Mouse (Mus musculus) liver, embryonic 13.5 days (tissue): ENCODE data around the gene Armc6. TPM values are rescaled to one million over a fixed set of nuclear protein-coding genes. Genes with fewer than 3 reads are reported as not detected.
A peak's percentile ranks its signal among the peaks of the same experiment; 100 is the strongest.

Experiments
- ATAC-seq: fragments of 200-750 bp; cut with Nextera tagmentation; 2 replicates; pipeline ENCODE4 v1.8.0; 2017; ENCODE audit warnings: low read depth, mild to moderate bottlenecking, moderate number of reproducible peaks, moderate library complexity
- DNase-seq: peaks from one replicate; pipeline ENCODE4 v3.0.0; 2022
- H3K27ac ChIP-seq: fragments of 300-500 bp; sonication (generic); 2 replicates; pipeline ENCODE4 v1.5.1; 2015; ENCODE audit warnings: moderate library complexity, mild to moderate bottlenecking, inconsistent platforms
- H3K27me3 ChIP-seq: fragments of 300-500 bp; sonication (generic); 2 replicates; pipeline ENCODE4 v1.6.1; 2015; ENCODE audit warnings: mild to moderate bottlenecking, inconsistent platforms
- H3K36me3 ChIP-seq: fragments of 300-500 bp; sonication (generic); 2 replicates; pipeline ENCODE4 v1.6.1; 2015; ENCODE audit warnings: mild to moderate bottlenecking, inconsistent platforms
- H3K4me1 ChIP-seq: fragments of 300-500 bp; sonication (generic); replicated peaks from 2 replicates; pipeline ENCODE4 v1.6.1; 2015; ENCODE audit warnings: inconsistent platforms
- H3K4me2 ChIP-seq: fragments of 300-500 bp; sonication (generic); 2 replicates; pipeline ENCODE4 v1.6.1; 2015; ENCODE audit warnings: inconsistent platforms, mild to moderate bottlenecking, moderate library complexity
- H3K4me3 ChIP-seq: fragments of 300-500 bp; sonication (generic); replicated peaks from 2 replicates; pipeline ENCODE4 v1.5.1; 2015; ENCODE audit warnings: mild to moderate bottlenecking, inconsistent platforms
- H3K9ac ChIP-seq: fragments of 300-500 bp; sonication (generic); 2 replicates; pipeline ENCODE4 v1.6.1; 2015; ENCODE audit warnings: mild to moderate bottlenecking, inconsistent platforms
- H3K9me3 ChIP-seq: fragments of 300-500 bp; sonication (generic); replicated peaks from 2 replicates; pipeline ENCODE4 v1.6.1; 2016; ENCODE audit warnings: inconsistent platforms
- WGBS: fragments of 180-500 bp; shearing (Covaris S2); methylation state at CpG from one replicate; pipeline ENCODE4 v1.1.7; 2015; ENCODE audit not compliant: insufficient replicate concordance; 5-methylcytosine and 5-hydroxymethylcytosine counted together
- polyA plus RNA-seq: library from polyadenylated mRNA; unstranded; fragments of >200 nt; fragmentation: Nextera tagmentation; extraction: Ambion mirVana; gene quantifications from 2 replicates; pipeline ENCODE4 v1.2.1, GENCODE M21; 2015

Gene Armc6
- 17.4 and 18.9 TPM in 2 replicates for polyA plus RNA-seq

DNA sequence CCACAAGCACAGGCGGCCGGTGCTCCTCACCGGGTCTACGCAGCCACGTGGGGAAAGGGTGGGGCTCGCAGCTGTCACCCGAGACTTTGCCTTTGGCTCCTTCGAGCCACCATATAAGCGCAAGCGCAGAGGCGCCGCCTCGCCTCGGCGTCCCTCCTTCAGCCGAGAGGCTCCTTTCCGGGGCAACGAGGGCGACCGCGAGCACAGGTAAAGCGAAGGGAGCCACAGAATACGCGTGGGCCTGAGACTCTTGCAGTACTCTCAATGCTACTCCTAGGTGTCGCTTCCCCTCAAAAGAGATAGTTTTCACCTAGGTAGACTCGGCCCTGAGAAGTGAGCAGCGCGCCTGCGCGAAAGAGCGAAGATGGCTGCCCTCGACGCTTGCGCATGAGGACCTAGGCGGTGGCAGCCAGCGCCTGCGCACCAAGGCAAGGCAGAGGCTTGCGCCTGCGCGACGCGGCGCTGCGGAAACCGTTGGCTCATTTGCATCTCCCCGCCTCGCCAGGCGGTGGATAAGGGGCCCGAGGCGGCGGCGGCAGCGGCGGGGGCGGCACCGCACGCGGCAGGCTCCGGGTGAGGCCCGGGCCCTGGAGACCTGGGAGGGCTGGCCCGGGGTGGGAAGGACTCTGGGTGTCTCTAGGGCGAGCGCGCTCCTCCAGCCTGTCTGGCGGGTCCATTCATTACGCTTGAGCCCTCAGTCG is at the start of gene Armc6, which contains the start of gene Sugp2:
Gene Armc6 (minus strand): TSS at position 387 of the 701 bp plus-strand sequence.
Gene Sugp2 (plus strand): TSS at position 147 of the 701 bp plus-strand sequence.
- H3K27ac ChIP-seq = peak within 1 kb of the TSS; percentile 95
- H3K9me3 ChIP-seq = no peaks in the 10 kb centered on the region
- peak within 1 kb of the TSS; percentile 88 for H3K9ac ChIP-seq
- peaks cover 51% of the 10 kb centered on the region for H3K36me3 ChIP-seq
- peaks cover 61% of the 10 kb centered on the region for H3K4me1 ChIP-seq
- peak within 1 kb of the TSS; percentile 76 for H3K4me3 ChIP-seq
- H3K4me2 ChIP-seq = peak within 1 kb of the TSS; percentile 96
- peak; percentile 97 for DNase-seq
- peak; percentile 97 for ATAC-seq
- WGBS = under 1% methylated on average over 67 of the region's 67 CpGs
- H3K27me3 ChIP-seq = no peaks in the 10 kb centered on the region

DNA sequence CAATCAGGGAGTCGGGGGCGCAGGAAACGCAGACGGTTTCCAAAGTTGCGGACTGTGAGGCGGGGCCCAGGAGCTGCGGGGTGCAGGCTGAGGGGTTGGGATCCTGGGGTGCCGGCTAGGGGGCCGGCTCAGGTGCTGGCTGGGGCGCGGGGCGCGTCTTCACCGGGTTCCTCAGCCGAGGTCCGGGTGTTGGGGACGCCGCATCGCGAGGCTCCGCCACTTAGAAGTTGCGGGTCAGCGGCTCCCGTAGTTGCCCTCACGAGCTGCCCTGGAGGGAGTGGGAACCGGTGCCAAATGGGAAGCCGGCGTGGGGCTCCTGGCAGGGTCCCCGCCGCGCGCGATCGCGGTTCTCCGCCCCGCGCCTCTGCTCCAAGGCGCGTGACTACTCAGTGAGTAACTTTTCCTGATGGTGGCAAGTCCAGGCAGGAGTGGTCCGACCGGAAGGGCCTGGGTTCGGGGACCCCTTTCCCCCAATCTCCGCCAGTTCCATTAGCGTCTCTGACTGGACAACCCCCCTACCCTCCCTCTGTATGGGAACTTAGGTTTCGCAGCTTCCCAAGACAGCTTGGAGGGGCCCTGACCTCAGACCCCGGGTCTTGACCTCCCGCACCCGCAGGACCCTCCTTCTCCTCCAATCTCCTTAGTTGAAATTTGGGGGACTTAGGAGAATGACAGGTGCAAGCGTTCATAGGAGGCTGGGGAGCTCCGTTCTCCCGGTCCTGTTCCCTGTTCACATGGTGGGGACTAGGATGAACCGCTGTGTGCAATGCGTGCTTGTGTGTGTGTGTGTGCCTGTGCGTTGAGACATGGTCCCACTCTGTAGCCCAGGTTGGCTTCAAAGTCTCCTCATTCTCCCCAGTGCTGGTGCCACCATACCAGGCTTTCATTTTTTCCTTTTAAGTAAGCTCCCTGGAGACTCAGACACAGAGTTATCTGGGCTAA is 49.1 kb upstream of the Armc6 start:
- DNase-seq (no peak), ATAC-seq (peak; percentile 49; the same call in 1 of the 2 replicates)
- Histone ChIP-seq H3K9ac (peak overlapping the region; percentile 84), H3K9me3 (peaks cover 7% of the 10 kb centered on the region; the same call in 1 of the 2 replicates), H3K27me3 (peaks cover 10% of the 10 kb centered on the region; the same call in 1 of the 2 replicates), H3K4me1 (peaks cover 42% of the 10 kb centered on the region), H3K4me3 (peak overlapping the region; percentile 72), H3K27ac (peak overlapping the region; percentile 66), H3K4me2 (peak overlapping the region; percentile 97), H3K36me3 (peaks cover 30% of the 10 kb centered on the region)
- WGBS = 2% methylated on average over 51 of the region's 55 CpGs

DNA sequence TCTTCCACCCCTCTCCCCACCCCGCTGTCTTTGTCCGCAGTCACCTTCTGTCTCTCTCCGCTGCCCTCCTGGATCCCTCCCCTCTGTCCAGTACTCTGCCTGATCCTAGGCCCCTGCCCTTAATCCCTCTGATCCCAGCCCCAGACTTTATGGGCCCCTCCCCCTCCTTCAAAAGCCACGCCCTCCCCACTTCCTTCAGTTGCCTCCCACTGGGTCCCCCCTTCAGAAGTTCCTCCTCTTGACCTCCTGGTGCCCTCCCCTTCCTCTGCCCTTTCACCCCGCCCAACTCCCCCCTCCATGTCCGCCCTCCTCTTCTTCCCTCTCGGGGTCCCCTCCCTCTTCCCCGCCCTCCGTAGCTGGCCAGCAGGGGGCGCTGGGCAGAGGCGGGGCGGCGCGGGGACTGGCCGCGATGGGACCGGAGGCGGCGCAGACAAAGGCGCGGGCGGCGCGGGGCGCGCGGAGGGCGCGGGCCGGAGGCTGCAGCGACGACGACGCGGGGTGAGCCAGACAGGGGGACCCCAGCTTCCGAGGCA is 48.4 kb upstream of the Armc6 start, which contains the start of gene Homer3:
Gene Homer3 (plus strand): TSS at position 225 of the 533 bp plus-strand sequence.
- WGBS = 1% methylated on average over 35 of the region's 36 CpGs
- peaks cover 7% of the 10 kb centered on the region; the same call in 1 of the 2 replicates for H3K9me3 ChIP-seq
- H3K27me3 ChIP-seq = peaks cover 10% of the 10 kb centered on the region; the same call in 1 of the 2 replicates
- peak within 1 kb of the TSS; percentile 84 for H3K9ac ChIP-seq
- ATAC-seq = peak; percentile 84
- peak; percentile 74 for DNase-seq
- H3K4me1 ChIP-seq = peaks cover 50% of the 10 kb centered on the region
- peak within 1 kb of the TSS; percentile 97 for H3K4me2 ChIP-seq
- H3K4me3 ChIP-seq = peak within 1 kb of the TSS; percentile 72
- peaks cover 30% of the 10 kb centered on the region for H3K36me3 ChIP-seq
- H3K27ac ChIP-seq = peak within 1 kb of the TSS; percentile 66

DNA sequence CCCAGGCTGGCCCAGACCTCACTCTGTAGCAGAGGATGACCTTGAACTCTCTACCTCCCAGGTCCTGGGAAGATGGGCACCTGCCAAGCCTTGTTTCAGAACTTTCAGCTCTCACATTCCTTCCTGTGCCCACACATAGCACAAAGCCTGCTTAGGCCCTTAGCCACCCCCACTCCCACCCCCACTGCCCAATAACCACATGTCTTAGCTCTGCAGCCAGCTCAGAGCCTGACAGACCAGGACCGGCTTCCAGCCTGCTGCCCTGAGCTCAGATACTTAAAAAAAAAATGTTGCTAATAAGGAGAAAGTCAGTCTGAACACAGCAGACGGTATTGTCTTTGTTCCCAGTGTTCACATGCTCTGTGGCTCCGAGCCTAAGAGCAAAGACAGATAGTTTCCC is 46.7 kb upstream of the Armc6 start:
- peaks cover 10% of the 10 kb centered on the region; the same call in 1 of the 2 replicates for H3K27me3 ChIP-seq
- WGBS = 51% methylated on average over 3 of the region's 3 CpGs
- no peak for DNase-seq
- H3K9me3 ChIP-seq = no peaks in the 10 kb centered on the region
- no peak overlapping the region for H3K4me3 ChIP-seq
- no peak for ATAC-seq
- no peak overlapping the region for H3K4me2 ChIP-seq
- H3K27ac ChIP-seq = peak overlapping the region; percentile 40
- H3K9ac ChIP-seq = no peak overlapping the region
- peaks cover 14% of the 10 kb centered on the region for H3K36me3 ChIP-seq
- H3K4me1 ChIP-seq = peaks cover 67% of the 10 kb centered on the region

DNA sequence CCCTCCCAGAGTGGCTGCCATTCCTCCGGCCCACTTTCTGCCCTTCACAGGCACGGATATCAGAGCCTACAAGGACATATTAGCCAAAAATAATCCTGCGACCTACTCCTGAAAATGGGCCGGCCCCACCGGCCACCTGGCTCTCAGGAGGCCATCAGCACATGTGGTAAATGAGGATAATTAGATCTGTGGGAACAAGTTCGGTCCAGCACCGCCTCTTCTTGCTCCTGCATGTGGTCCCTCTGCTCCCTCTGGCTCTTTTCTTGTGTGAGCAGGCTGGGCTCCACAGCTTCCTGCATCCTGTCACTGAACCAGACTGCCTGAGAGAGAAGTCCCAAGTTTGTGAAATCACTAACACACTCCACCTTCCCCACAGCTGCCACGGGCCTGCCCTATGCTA is 45.0 kb upstream of the Armc6 start:
- H3K27ac ChIP-seq = peak overlapping the region; percentile 3
- peaks cover 10% of the 10 kb centered on the region; the same call in 1 of the 2 replicates for H3K27me3 ChIP-seq
- peak overlapping the region; percentile 10; the same call in 1 of the 2 replicates for H3K4me2 ChIP-seq
- no peaks in the 10 kb centered on the region for H3K9me3 ChIP-seq
- H3K9ac ChIP-seq = peak overlapping the region; percentile 19; the same call in 1 of the 2 replicates
- 48% methylated on average over 8 of the region's 8 CpGs for WGBS
- H3K36me3 ChIP-seq = no peaks in the 10 kb centered on the region
- DNase-seq (no peak), ATAC-seq (no peak)
- H3K4me1 ChIP-seq = peaks cover 71% of the 10 kb centered on the region
- no peak overlapping the region for H3K4me3 ChIP-seq

DNA sequence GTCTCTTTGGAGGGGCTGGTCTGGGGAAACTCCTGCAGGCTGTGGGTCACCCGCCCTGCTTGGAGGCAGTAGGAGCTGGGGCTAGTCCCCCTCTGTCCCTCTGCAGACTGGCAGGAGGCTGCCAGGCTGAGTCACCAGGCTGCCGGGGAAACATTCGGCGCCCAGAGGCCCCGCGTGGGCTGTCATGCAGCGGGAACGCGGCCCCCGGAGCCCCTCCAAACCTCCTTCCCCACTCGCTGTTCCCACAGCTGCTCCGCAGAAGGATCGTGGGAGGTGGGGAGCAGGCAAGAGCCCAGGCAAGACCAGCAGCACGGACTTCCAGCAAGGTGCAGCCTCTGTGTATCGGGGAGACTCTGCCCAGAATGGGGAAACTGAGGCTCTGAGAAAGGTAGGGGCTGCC is 43.9 kb upstream of the Armc6 start:
- 41% methylated on average over 15 of the region's 15 CpGs for WGBS
- H3K9ac ChIP-seq = peak overlapping the region; percentile 12; the same call in 1 of the 2 replicates
- peaks cover 3% of the 10 kb centered on the region; the same call in 1 of the 2 replicates for H3K27me3 ChIP-seq
- DNase-seq (no peak), ATAC-seq (no peak)
- H3K4me1 ChIP-seq = peaks cover 72% of the 10 kb centered on the region
- H3K9me3 ChIP-seq = no peaks in the 10 kb centered on the region
- peak overlapping the region; percentile 27; the same call in 1 of the 2 replicates for H3K4me2 ChIP-seq
- H3K4me3 ChIP-seq = peak overlapping the region; percentile 24
- peak overlapping the region; percentile 49; the same call in 1 of the 2 replicates for H3K27ac ChIP-seq
- H3K36me3 ChIP-seq = no peaks in the 10 kb centered on the region

DNA sequence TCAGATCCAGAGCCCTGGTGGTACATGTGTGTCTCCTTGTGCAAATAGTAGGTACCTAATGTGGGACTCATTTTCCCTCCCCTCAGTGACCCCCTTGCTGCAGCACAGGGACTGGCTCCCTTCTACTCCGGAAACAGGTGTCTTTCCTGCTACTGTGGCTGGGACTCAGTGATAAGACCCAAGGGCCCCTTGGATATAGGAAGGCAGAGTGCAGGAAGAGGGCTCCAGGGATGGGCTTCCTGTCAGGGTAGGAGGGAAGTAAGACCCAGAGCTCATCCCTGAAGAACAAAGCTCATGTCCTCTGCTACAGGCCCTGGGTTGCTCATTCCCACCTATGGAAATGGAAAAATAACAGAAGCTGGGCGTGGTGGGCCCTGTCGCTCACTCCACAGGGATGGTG is 42.2 kb upstream of the Armc6 start:
- Histone ChIP-seq H3K9ac (no peak overlapping the region), H3K36me3 (no peaks in the 10 kb centered on the region), H3K4me2 (0 out of 2 replicates have a peak overlapping the region, but pooled peaks have one; percentile 1), H3K27ac (peak overlapping the region; percentile 50), H3K27me3 (no peaks in the 10 kb centered on the region), H3K4me3 (no peak overlapping the region), H3K4me1 (peaks cover 74% of the 10 kb centered on the region), H3K9me3 (no peaks in the 10 kb centered on the region)
- ATAC-seq = peak; percentile 60
- peak; percentile 39 for DNase-seq
- WGBS = 12% methylated on average over 3 of the region's 3 CpGs

DNA sequence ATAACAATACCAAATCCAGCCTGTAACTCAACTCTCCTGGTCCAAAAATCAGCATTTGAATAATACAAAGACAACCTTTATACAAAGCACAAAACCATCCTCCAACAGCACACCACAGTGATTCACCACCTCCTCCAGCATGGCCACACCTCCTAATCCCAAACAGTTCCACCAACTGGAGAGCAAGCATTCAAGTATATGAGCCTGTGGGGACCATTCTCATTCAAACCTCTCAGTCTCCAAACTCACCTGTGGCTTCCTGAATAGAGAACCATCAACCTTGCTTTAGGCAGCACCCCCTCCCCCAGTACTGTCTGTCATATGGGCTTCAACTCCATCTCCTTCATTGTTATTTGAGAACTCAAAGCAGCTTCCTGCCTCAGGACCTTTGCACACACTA is 40.1 kb upstream of the Armc6 start:
- Histone ChIP-seq H3K27me3 (no peaks in the 10 kb centered on the region), H3K36me3 (no peaks in the 10 kb centered on the region), H3K9ac (no peak overlapping the region), H3K4me3 (no peak overlapping the region), H3K4me2 (no peak overlapping the region), H3K4me1 (peaks cover 73% of the 10 kb centered on the region), H3K27ac (no peak overlapping the region), H3K9me3 (no peaks in the 10 kb centered on the region)
- DNase-seq = no peak
- ATAC-seq = no peak

DNA sequence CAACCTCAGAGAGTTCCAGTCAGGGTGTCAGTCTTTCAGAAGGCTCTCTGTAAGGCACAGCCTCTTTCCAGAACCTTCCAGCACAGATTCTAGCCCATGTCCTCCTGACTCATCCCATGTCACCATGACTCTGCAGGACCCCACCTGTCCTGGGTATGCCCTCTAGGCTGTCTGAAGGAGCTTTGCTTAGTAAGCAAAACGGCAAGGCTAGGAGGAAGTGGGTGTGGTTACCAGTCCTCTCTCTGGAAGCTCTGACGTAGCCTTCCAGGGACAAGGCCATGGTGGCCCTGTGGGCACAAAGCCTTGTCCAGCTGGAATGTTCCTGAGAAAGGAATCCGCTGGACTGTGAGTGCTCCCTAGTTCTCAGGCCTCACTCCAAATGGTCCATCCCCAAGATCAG is 38.7 kb upstream of the Armc6 start:
- H3K4me1 ChIP-seq = peaks cover 73% of the 10 kb centered on the region
- H3K4me2 ChIP-seq = no peak overlapping the region
- ATAC-seq (peak; percentile 86), DNase-seq (peak; percentile 68)
- no peaks in the 10 kb centered on the region for H3K36me3 ChIP-seq
- WGBS = 28% methylated on average over 3 of the region's 3 CpGs
- no peaks in the 10 kb centered on the region for H3K27me3 ChIP-seq
- H3K4me3 ChIP-seq = no peak overlapping the region
- no peaks in the 10 kb centered on the region for H3K9me3 ChIP-seq
- no peak overlapping the region for H3K9ac ChIP-seq
- peak overlapping the region; percentile 65 for H3K27ac ChIP-seq

DNA sequence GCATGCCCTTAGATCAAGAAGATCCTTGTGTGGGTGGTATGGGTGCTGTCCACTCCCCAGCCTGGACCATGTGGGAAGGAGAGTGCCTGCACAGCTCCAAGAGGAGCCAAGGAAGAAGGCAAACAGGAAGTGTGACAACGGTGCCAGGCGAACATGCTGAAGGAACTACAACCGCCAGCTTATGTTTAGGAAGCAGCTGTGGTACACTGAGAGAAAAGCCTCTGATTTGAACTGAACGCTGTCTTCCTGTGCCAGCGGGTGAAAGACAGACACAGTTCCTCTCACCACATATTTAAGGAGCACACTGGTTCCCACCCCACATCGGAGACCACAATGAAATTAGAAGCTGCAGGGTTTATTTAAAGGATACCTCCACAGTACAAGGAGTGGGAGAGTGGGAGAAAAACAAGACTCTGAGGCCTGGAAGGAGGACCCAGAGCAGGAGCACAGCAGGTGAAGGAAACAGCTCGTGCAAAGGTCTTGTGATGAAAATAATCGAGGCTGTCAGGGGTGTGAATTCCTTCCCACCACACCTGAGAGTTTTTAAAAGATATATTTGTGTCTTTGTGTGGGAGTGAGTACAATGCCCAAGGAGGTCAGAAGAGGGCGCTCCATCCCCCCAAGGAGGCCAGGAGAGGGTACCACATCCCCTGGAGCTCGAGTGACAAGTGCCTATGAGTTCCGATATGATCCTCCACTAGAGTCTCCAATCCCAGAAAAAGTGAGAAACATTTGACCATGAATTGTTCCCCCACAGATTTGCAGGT is 34.7 kb upstream of the Armc6 start:
- Histone ChIP-seq H3K9me3 (no peaks in the 10 kb centered on the region), H3K9ac (peak overlapping the region; percentile 26; the same call in 1 of the 2 replicates), H3K4me1 (peaks cover 63% of the 10 kb centered on the region), H3K27ac (peak overlapping the region; percentile 58), H3K4me2 (no peak overlapping the region), H3K27me3 (no peaks in the 10 kb centered on the region), H3K4me3 (no peak overlapping the region), H3K36me3 (peaks cover 13% of the 10 kb centered on the region)
- WGBS = 27% methylated on average over 11 of the region's 11 CpGs
- DNase-seq (no peak), ATAC-seq (no peak)
